Mouse (Mus musculus): ENCODE data around the gene Cdk18. TPM values are rescaled to one million over a fixed set of nuclear protein-coding genes. Genes with fewer than 3 reads are reported as not detected.
"Not testable (repeated sequence)": the region's sequence is repeated elsewhere in the genome, so short reads cannot be mapped to it uniquely, and the experiment has no call there.

The Cdk18 gene
- polyA plus RNA-seq, 1 experiment: 24.9 TPM

- TF ChIP-seq POLR2A (IDR thresholded peaks at IDR 0.05; ENCODE audit: control insufficient read depth, low read depth, low read length) (no peak), CTCF (IDR thresholded peaks at IDR 0.05; ENCODE audit: control insufficient read depth, insufficient read depth, insufficient replicate concordance, low read depth, low read length) (no peak)
- Histone ChIP-seq H3K27ac (ENCODE audit: control insufficient read depth, insufficient read depth, low read depth, low read length) (no peak overlapping the region), H3K4me3 (ENCODE audit: control insufficient read depth, low read depth, low read length) (no peak overlapping the region), H3K4me1 (ENCODE audit: control insufficient read depth, insufficient read depth, low read length) (no peaks in the 10 kb centered on the region), H3K27me3 (ENCODE audit: control insufficient read depth, insufficient read depth, low read length) (no peaks in the 10 kb centered on the region), H3K36me3 (ENCODE audit: control insufficient read depth, insufficient read depth, low read length) (no peaks in the 10 kb centered on the region)
Measured at GRCm38 (mm10) chr1:132165859-132166258, 26.4 kb upstream of the Cdk18 start.

GRCm38 (mm10) chr1:132164780-132165518 lies 25.5 kb upstream of the Cdk18 start:
- H3K36me3 ChIP-seq (ENCODE audit: control insufficient read depth, insufficient read depth, low read length): no peaks in the 10 kb centered on the region
- H3K27me3 ChIP-seq (ENCODE audit: control insufficient read depth, insufficient read depth, low read length): no peaks in the 10 kb centered on the region
- TF ChIP-seq CTCF (IDR thresholded peaks at IDR 0.05; ENCODE audit: control insufficient read depth, insufficient read depth, insufficient replicate concordance, low read depth, low read length) (no peak), POLR2A (IDR thresholded peaks at IDR 0.05; ENCODE audit: control insufficient read depth, low read depth, low read length) (no peak)
- H3K4me1 ChIP-seq (ENCODE audit: control insufficient read depth, insufficient read depth, low read length): no peaks in the 10 kb centered on the region
- H3K4me3 ChIP-seq (ENCODE audit: control insufficient read depth, low read depth, low read length): no peak overlapping the region
- H3K27ac ChIP-seq (ENCODE audit: control insufficient read depth, insufficient read depth, low read depth, low read length): no peak overlapping the region

GRCm38 (mm10) chr1:132162618-132163017 lies 23.1 kb upstream of the Cdk18 start:
- not testable (repeated sequence) for H3K36me3 ChIP-seq (ENCODE audit: control insufficient read depth, insufficient read depth, low read length); H3K27me3 ChIP-seq (ENCODE audit: control insufficient read depth, insufficient read depth, low read length); H3K27ac ChIP-seq (ENCODE audit: control insufficient read depth, insufficient read depth, low read depth, low read length); H3K4me1 ChIP-seq (ENCODE audit: control insufficient read depth, insufficient read depth, low read length); H3K4me3 ChIP-seq (ENCODE audit: control insufficient read depth, low read depth, low read length)

- Histone ChIP-seq H3K36me3 (ENCODE audit: control insufficient read depth, insufficient read depth, low read length) (no peaks in the 10 kb centered on the region), H3K4me1 (ENCODE audit: control insufficient read depth, insufficient read depth, low read length) (no peaks in the 10 kb centered on the region), H3K4me3 (ENCODE audit: control insufficient read depth, low read depth, low read length) (no peak overlapping the region), H3K27me3 (ENCODE audit: control insufficient read depth, insufficient read depth, low read length) (no peaks in the 10 kb centered on the region), H3K27ac (ENCODE audit: control insufficient read depth, insufficient read depth, low read depth, low read length) (no peak overlapping the region)
- TF ChIP-seq CTCF (IDR thresholded peaks at IDR 0.05; ENCODE audit: control insufficient read depth, insufficient read depth, insufficient replicate concordance, low read depth, low read length) (no peak), POLR2A (IDR thresholded peaks at IDR 0.05; ENCODE audit: control insufficient read depth, low read depth, low read length) (no peak)
Measured at GRCm38 (mm10) chr1:132161211-132161880, 21.9 kb upstream of the Cdk18 start.

- Histone ChIP-seq H3K4me1 (ENCODE audit: control insufficient read depth, insufficient read depth, low read length) (no peaks in the 10 kb centered on the region), H3K4me3 (ENCODE audit: control insufficient read depth, low read depth, low read length) (no peak overlapping the region), H3K27me3 (ENCODE audit: control insufficient read depth, insufficient read depth, low read length) (no peaks in the 10 kb centered on the region), H3K36me3 (ENCODE audit: control insufficient read depth, insufficient read depth, low read length) (no peaks in the 10 kb centered on the region), H3K27ac (ENCODE audit: control insufficient read depth, insufficient read depth, low read depth, low read length) (no peak overlapping the region)
- TF ChIP-seq CTCF (IDR thresholded peaks at IDR 0.05; ENCODE audit: control insufficient read depth, insufficient read depth, insufficient replicate concordance, low read depth, low read length) (no peak), POLR2A (IDR thresholded peaks at IDR 0.05; ENCODE audit: control insufficient read depth, low read depth, low read length) (no peak)
Measured at GRCm38 (mm10) chr1:132159681-132160080, 20.2 kb upstream of the Cdk18 start.

GRCm38 (mm10) chr1:132158741-132159140 lies 19.3 kb upstream of the Cdk18 start:
- no peak for TF ChIP-seq POLR2A (IDR thresholded peaks at IDR 0.05; ENCODE audit: control insufficient read depth, low read depth, low read length)
- no peak for TF ChIP-seq CTCF (IDR thresholded peaks at IDR 0.05; ENCODE audit: control insufficient read depth, insufficient read depth, insufficient replicate concordance, low read depth, low read length)
- no peaks in the 10 kb centered on the region; the same call in 1 of the 2 replicates for H3K4me1 ChIP-seq (ENCODE audit: control insufficient read depth, insufficient read depth, low read length)
- H3K36me3 ChIP-seq (ENCODE audit: control insufficient read depth, insufficient read depth, low read length): no peaks in the 10 kb centered on the region
- H3K4me3 ChIP-seq (ENCODE audit: control insufficient read depth, low read depth, low read length): no peak overlapping the region
- H3K27ac ChIP-seq (ENCODE audit: control insufficient read depth, insufficient read depth, low read depth, low read length): no peak overlapping the region
- H3K27me3 ChIP-seq (ENCODE audit: control insufficient read depth, insufficient read depth, low read length): no peaks in the 10 kb centered on the region

- Histone ChIP-seq H3K36me3 (ENCODE audit: control insufficient read depth, insufficient read depth, low read length) (no peaks in the 10 kb centered on the region), H3K4me3 (ENCODE audit: control insufficient read depth, low read depth, low read length) (no peak overlapping the region), H3K4me1 (ENCODE audit: control insufficient read depth, insufficient read depth, low read length) (no peaks in the 10 kb centered on the region; the same call in 1 of the 2 replicates), H3K27me3 (ENCODE audit: control insufficient read depth, insufficient read depth, low read length) (no peaks in the 10 kb centered on the region), H3K27ac (ENCODE audit: control insufficient read depth, insufficient read depth, low read depth, low read length) (no peak overlapping the region)
- TF ChIP-seq CTCF (IDR thresholded peaks at IDR 0.05; ENCODE audit: control insufficient read depth, insufficient read depth, insufficient replicate concordance, low read depth, low read length): no peak
- no peak for TF ChIP-seq POLR2A (IDR thresholded peaks at IDR 0.05; ENCODE audit: control insufficient read depth, low read depth, low read length)
Measured at GRCm38 (mm10) chr1:132157808-132158207, 18.3 kb upstream of the Cdk18 start.
